Mouse (Mus musculus): ENCODE measurements around the gene Hoxb6.

Hoxb6 gene

GRCm38 (mm10) chr11:96269869-96270268 lies 22.4 kb upstream of the Hoxb6 start:
- DNase-seq (ENCODE audit: low read depth, low spot score) = no peak

- peak; percentile 55 for DNase-seq (ENCODE audit: low read depth, low spot score)
These were observed 21.2 kb upstream of the Hoxb6 start, which contains the start of gene Hoxb9 for GRCm38 (mm10) chr11:96270996-96271540. Gene Hoxb9, plus strand, starts transcription at chr11:96271457.

- DNase-seq (ENCODE audit: low read depth, low spot score) = peak; percentile 85
These were observed 20.7 kb upstream of the Hoxb6 start for GRCm38 (mm10) chr11:96271541-96272011.

- DNase-seq (ENCODE audit: low read depth, low spot score) = peak; percentile 66
These were observed 20.0 kb upstream of the Hoxb6 start for GRCm38 (mm10) chr11:96272024-96272921.

GRCm38 (mm10) chr11:96274428-96274827 lies 17.8 kb upstream of the Hoxb6 start:
- DNase-seq (ENCODE audit: low read depth, low spot score) = no peak

GRCm38 (mm10) chr11:96275896-96276295 lies 16.4 kb upstream of the Hoxb6 start:
- no peak for DNase-seq (ENCODE audit: low read depth, low spot score)

- DNase-seq (ENCODE audit: low read depth, low spot score) = no peak
These were observed 14.9 kb upstream of the Hoxb6 start for GRCm38 (mm10) chr11:96277151-96278044.

- DNase-seq (ENCODE audit: low read depth, low spot score) = no peak
These were observed 14.0 kb upstream of the Hoxb6 start for GRCm38 (mm10) chr11:96278324-96278723.

- peak; percentile 90 for DNase-seq (ENCODE audit: low read depth, low spot score)
These were observed 13.5 kb upstream of the Hoxb6 start for GRCm38 (mm10) chr11:96278773-96279172.

GRCm38 (mm10) chr11:96279421-96280233 lies 12.6 kb upstream of the Hoxb6 start:
- DNase-seq (ENCODE audit: low read depth, low spot score) = no peak

- DNase-seq (ENCODE audit: low read depth, low spot score) = no peak
These were observed 11.6 kb upstream of the Hoxb6 start for GRCm38 (mm10) chr11:96280399-96281378.

- no peak for DNase-seq (ENCODE audit: low read depth, low spot score)
These were observed 10.9 kb upstream of the Hoxb6 start for GRCm38 (mm10) chr11:96281396-96281795.

GRCm38 (mm10) chr11:96281855-96282570 lies 10.3 kb upstream of the Hoxb6 start, which contains the start of gene Hoxb8:
Gene Hoxb8, plus strand, starts transcription at chr11:96281905.
- no peak for DNase-seq (ENCODE audit: low read depth, low spot score)

GRCm38 (mm10) chr11:96282795-96283430 lies 9.4 kb upstream of the Hoxb6 start:
- DNase-seq (ENCODE audit: low read depth, low spot score) = peak; percentile 81

GRCm38 (mm10) chr11:96284041-96284749 lies 8.1 kb upstream of the Hoxb6 start:
- DNase-seq (ENCODE audit: low read depth, low spot score) = peak; percentile 79

GRCm38 (mm10) chr11:96284774-96285734 lies 7.2 kb upstream of the Hoxb6 start:
- peak; percentile 56 for DNase-seq (ENCODE audit: low read depth, low spot score)
